Mouse (Mus musculus): ENCODE results near the gene Cdk5r1.
A peak's percentile ranks its signal among the peaks of the same experiment; 100 is the strongest.

The Cdk5r1 gene

GRCm38 (mm10) chr11:80481409-80482050 is 4.7 kb downstream of the Cdk5r1 start:
- peak; percentile 59 for DNase-seq

DNA sequence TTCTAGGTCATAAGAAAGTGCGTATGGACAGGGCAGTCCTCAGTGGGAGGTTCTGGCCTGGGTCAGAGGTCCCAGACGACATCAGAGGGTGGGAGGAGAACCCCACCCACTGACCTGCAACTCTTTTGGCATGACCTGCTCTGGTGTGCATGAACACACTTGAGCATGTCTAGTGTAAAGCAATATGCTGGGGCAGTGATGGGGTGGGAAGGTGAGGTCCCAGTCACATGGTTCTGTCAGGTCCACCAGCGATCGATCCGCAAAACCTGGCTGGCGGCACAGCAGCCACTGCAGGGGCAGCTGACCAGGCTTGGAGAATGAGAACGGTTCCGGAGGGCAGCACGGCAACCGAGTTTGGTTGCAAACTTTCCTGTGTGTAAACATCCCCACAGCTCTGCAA is 5.5 kb downstream of the Cdk5r1 start:
- peak; percentile 64 for DNase-seq

- peak; percentile 80 for DNase-seq
These were observed 6.1 kb downstream of the Cdk5r1 start for GRCm38 (mm10) chr11:80482921-80483320.

DNA sequence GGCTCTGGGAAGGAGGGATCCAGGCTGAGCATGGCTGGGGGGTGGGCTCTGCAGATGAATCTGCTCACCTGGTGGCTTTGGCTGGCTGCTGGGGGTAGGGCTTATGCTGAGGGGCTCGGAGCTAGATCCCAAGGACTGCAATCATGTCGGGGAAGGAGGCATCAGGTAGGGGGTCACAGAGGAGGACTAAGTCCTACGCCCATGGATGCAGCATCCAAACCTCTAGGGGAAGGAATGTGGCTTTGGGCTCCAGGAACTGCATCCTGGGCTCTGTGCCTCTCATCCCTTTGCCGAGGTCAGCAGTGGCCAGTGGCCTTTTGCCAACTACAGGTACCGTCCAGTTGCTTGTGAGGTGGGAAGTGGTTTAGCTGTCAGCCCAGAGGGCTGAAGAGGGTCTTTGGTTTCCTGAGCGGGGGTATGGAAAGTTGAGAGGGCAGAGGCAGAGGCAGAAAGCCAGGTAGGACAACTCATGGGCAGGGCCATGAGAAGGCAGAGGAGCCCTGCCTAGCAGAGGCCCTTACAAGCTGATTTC is 6.8 kb downstream of the Cdk5r1 start:
- DNase-seq, result peak; percentile 74

DNA sequence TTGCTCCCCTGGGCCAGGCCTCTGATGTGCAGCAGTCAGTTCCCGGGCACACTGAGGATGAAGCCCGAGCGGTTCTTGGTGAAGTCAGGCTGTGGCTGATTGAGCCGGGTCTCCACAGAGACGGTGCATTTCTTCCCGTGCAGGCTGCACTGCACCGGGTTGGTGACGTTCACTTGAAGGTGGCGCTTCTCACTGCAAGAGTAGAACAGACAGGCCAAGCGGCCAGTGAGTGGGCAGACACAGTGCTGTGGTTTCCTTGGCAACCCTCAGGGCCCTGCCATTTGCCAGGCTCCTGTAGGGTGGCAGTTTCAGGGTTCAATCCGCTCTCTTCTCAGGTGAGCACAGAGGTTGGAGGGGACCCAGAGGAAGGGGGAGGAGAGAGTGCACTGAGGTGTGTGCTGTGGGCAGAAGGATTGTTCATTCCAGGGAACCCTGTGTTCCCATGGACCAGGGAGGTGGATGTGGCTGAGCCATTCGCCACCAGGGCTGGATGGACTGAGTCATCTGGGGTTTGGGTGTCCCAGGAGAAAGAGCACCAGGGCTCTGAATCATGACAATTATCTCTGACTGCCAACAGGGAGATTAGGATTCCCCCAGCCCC is 7.5 kb downstream of the Cdk5r1 start:
- peak; percentile 98 for DNase-seq

- DNase-seq, result peak; percentile 39
These were observed 8.3 kb downstream of the Cdk5r1 start for GRCm38 (mm10) chr11:80485120-80485551.

DNA sequence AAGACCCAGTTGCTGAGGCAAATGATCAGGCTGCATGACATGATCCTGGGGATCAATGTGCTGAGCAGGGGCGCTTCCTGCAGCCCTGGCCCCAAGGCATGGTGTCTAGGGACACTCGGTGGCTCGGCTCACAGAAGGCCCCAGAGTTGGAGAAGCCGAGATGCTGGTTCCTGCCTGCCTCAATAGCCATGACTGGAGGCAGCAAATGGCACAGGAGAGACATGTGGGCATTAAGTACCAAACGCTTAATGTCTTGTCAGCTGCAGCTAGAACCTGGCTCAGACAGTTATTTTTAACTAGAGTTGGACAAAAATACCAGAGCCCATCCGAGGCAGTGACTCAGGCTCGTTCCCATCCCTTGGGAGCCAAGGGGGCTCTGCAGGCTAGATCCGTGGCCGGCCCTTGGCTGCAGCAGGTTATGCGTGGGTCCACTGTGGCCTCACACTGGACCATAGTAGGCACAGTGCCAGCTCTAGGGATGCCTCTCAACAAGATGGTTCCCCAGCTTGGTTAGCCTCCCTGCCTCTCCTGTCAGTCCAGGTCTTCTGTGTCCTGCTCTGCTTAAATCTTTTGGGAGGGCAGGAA is 8.9 kb downstream of the Cdk5r1 start:
- peak; percentile 61 for DNase-seq

- DNase-seq, result no peak
These were observed 11.2 kb downstream of the Cdk5r1 start for GRCm38 (mm10) chr11:80487904-80488587.

GRCm38 (mm10) chr11:80489172-80489881 is 12.5 kb downstream of the Cdk5r1 start:
- DNase-seq, result peak; percentile 42

- no peak for DNase-seq
These were observed 13.0 kb downstream of the Cdk5r1 start for GRCm38 (mm10) chr11:80489882-80490196.

- DNase-seq, result no peak
These were observed 14.0 kb downstream of the Cdk5r1 start for GRCm38 (mm10) chr11:80490831-80491230.

- DNase-seq, result no peak
These were observed 16.4 kb downstream of the Cdk5r1 start for GRCm38 (mm10) chr11:80493186-80493585.

DNA sequence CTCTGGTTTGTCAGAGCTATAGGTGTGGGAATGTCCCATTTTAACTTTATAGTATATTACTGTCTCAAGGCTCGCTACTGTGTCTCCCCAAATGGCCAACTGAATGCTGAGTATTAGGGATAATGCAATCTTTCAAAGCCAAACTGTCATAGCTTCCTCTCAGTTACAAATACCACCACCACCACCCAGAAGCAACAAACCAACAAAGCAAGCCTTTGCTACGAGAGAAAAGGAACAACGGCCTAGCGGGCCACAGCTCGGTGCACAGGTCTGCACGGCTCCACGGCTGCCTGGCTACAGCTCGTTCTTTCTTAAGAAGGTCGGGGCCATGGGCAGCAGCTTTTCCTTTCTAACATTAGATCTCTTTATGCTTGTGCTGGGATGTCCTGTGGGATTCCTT is 18.0 kb downstream of the Cdk5r1 start:
- DNase-seq, result no peak

- no peak for DNase-seq
These were observed 19.1 kb downstream of the Cdk5r1 start for GRCm38 (mm10) chr11:80495972-80496371.

GRCm38 (mm10) chr11:80496640-80497039 is 19.8 kb downstream of the Cdk5r1 start:
- DNase-seq, result no peak

DNA sequence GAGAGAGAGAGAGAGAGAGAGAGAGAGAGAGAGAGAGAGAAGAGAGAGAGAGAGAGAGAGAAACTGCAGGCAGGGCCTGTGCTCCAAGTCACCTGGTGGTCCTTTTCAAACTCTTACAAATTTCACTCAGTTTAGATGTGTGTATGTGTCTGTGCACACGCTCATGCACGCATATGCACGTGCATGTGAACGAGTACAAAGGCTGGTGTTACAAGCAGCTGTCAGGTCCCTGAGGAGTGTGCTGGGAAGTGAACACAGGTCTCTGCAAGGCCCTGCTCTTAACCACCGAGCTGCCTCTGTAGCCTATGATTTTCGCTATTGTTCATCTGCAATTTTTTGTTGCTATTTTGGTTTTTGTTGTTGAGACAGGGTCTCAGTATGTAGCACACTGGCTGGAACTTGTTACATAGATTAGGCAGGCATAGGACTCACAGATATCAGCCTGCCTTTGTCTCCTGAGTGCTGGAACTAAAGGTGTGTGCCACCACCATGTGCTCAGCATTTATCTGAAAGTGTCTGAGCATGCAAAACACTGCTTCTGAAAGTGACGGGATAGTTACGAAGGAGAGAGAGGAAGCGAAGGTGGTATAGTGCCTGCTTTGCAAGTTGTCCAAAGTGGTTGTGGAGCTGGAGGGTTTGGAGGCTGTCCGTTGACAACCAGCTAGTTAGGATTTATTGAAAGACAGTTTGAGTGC is 20.5 kb downstream of the Cdk5r1 start:
- no peak for DNase-seq

DNA sequence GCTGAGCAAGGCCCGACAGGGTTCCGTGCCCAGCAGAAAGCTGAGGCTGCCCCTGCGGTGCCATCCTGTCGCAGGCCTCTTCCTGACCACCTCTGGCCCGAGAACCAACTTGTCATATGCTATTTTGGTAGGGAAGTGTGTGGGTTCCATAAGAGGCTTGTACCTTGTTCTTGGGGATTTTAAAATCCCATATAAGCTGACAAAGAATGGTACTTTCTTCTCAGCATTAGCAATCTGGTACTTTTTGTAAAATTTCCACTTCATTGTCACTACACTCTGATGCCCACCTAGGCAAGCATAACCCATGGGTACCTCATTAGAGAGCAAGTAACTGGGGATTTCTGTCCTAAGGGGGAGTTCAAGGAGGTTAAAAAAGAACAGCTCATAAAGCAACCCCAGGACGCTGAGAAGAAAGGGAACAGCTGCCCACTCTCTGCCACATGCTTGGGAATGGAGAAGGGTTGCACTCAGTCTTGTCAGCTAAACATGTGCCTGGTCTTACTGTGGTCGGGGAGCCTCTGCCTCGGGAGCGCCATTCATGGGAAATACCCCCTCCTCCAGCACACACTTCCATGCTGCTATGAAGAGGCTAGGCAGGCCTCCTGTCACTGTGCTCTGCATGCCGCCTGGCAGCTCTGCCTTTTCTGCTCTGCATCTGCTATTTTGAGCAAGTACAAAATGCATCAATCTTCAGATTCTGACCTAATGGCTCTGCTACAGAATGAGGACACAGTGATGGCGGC is 21.7 kb downstream of the Cdk5r1 start:
- no peak for DNase-seq

- no peak for DNase-seq
These were observed 22.7 kb downstream of the Cdk5r1 start for GRCm38 (mm10) chr11:80499550-80499952.

DNA sequence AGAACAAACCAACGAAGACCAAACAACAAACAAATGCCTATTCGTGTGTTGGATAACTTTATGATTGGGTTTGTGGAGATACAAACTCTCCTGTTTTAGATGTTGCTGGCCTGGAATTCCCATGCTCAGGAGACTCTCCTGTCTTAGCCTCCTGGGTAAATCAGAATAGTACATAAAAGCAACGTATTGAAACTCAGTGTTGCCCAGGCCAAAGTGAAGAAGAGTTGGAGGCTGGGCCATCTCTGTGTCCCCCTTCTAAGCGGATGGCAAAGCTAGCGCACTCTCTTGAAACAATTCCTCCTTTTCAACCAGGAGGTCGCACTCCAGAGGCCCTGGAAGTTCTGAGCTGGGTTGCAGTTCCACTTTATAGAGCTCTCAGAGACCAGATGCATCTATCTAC is 26.5 kb downstream of the Cdk5r1 start:
- DNase-seq, result no peak

DNA sequence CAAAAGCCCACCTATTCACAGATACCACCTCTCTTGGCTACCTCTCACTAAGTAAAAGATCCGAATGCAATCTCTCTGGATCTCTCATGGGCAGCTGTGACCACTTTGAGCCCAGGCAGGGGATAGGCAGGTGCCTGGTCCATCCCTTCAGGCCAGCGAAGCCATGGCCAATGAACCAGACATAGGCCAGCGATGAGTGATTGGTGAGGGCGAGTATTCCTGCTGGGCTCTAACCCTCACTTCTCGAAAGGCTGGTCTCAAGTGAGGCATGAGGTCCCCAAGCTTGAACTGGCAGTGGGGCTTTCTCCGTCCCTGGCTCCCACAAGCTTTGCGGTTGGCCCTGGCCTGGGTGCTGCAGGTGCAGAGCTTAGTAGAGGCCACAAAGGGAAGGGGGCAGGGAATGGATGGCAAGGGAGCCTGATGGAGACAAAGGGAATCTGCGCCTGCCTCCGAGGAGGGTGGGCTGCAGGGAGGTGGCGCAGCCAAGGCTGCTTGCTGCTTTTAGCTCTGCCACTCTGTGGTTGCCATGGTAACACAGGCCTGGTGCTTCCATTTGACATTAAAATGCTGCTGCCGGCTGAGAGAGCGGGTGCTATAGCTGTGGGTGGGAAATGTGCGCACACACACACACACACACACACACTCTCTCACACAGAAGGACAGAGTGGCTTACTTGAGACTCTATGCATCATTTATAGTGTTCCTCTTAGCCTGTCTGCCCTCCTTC is 27.1 kb downstream of the Cdk5r1 start:
- DNase-seq, result peak; percentile 37
